Mouse (Mus musculus) liver, embryonic 12.5 days (tissue): ENCODE data around the gene Gm9857. TPM values are rescaled to one million over a fixed set of nuclear protein-coding genes. Genes with fewer than 3 reads are reported as not detected.

Source experiments
- ATAC-seq: fragments of 200-750 bp; cut with Nextera tagmentation; 2 replicates; pipeline ENCODE4 v1.8.0; 2017; ENCODE audit warnings: moderate number of reproducible peaks, mild to moderate bottlenecking, moderate library complexity
- H3K27ac ChIP-seq: fragments of 300-500 bp; sonication (generic); 2 replicates; pipeline ENCODE4 v1.5.1; 2016; ENCODE audit warnings: mild to moderate bottlenecking
- H3K27me3 ChIP-seq: fragments of 300-500 bp; sonication (generic); replicated peaks from 2 replicates; pipeline ENCODE4 v1.6.1; 2016; ENCODE audit warnings: mild to moderate bottlenecking, moderate library complexity
- H3K36me3 ChIP-seq: fragments of 300-500 bp; sonication (generic); 2 replicates; pipeline ENCODE4 v1.6.1; 2016; ENCODE audit warnings: mild to moderate bottlenecking, moderate library complexity
- H3K4me1 ChIP-seq: fragments of 300-500 bp; sonication (generic); 2 replicates; pipeline ENCODE4 v1.6.1; 2016
- H3K4me2 ChIP-seq: fragments of 300-500 bp; sonication (generic); 2 replicates; pipeline ENCODE4 v1.6.1; 2016; ENCODE audit warnings: mild to moderate bottlenecking, moderate library complexity
- H3K4me3 ChIP-seq: fragments of 300-500 bp; sonication (generic); 2 replicates; pipeline ENCODE4 v1.5.1; 2016; ENCODE audit warnings: mild to moderate bottlenecking, moderate library complexity
- H3K9ac ChIP-seq: fragments of 300-500 bp; sonication (generic); 2 replicates; pipeline ENCODE4 v1.6.1; 2016; ENCODE audit warnings: mild to moderate bottlenecking, moderate library complexity
- H3K9me3 ChIP-seq: fragments of 300-500 bp; sonication (generic); replicated peaks from 2 replicates; pipeline ENCODE4 v1.6.1; 2016; ENCODE audit warnings: mild to moderate bottlenecking, moderate library complexity
- WGBS: fragments of 180-500 bp; shearing (Covaris S2); methylation state at CpG from one replicate; pipeline ENCODE4 v1.1.7; 2016; ENCODE audit not compliant: insufficient replicate concordance; 5-methylcytosine and 5-hydroxymethylcytosine counted together
- polyA plus RNA-seq: library from polyadenylated mRNA; unstranded; fragments of >200 nt; fragmentation: Nextera tagmentation; extraction: Ambion mirVana; gene quantifications from 2 replicates; pipeline ENCODE4 v1.2.1, GENCODE M21; 2016

Gene Gm9857
- polyA plus RNA-seq, 1 experiment from 2014 or later: not detected

DNA sequence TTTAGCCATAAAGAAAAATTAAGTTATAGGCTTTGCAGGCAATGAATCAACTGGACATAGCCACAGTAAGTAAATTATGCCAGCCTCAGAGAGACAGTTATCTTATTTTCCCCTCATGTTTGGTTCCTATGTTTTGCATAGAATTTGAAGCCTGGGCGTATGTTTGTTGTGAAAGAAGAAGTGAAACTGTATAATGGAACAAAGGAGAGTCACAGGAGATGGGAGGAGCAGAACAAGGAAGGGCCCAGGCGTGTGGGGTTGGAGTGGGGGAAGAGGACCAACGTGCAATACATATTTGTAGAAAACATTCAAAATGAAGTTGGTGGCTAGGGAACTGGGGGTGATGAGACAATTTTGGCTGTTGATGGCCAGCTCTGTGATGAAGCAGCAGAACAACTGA is 40.1 kb downstream of the Gm9857 start:
- Histone ChIP-seq H3K27ac (no peak overlapping the region), H3K4me1 (peaks cover 16% of the 10 kb centered on the region), H3K9ac (no peak overlapping the region), H3K4me3 (no peak overlapping the region), H3K4me2 (no peak overlapping the region), H3K27me3 (no peaks in the 10 kb centered on the region), H3K9me3 (no peaks in the 10 kb centered on the region), H3K36me3 (peaks cover 43% of the 10 kb centered on the region)
- WGBS: 66% methylated on average over 3 of the region's 3 CpGs
- ATAC-seq: no peak

DNA sequence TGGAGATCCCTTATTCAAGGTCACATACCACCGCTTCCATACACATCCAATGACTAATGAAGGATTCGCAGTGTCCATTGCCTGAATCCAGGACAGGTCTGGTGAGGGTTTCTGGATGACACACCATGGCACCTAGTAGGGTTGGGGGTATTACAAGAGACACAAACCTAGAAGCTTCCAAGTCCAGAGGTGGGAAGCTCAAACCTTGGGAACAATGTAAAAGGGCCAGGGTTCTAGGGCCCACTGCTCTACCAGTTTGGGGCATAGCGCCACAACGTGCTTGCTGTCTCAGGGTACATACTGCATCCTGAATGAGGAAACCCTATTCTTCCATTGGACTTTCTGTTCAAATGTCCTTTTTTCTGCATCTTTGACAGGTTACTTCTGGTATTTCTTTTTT is 41.6 kb downstream of the Gm9857 start:
- H3K36me3 ChIP-seq: peaks cover 28% of the 10 kb centered on the region
- no peak for ATAC-seq

GRCm38 (mm10) chr3:108892914-108893313 is 47.3 kb downstream of the Gm9857 start:
- ATAC-seq: no peak
- Histone ChIP-seq H3K9ac (no peak overlapping the region), H3K36me3 (no peaks in the 10 kb centered on the region), H3K27me3 (no peaks in the 10 kb centered on the region), H3K9me3 (no peaks in the 10 kb centered on the region), H3K4me2 (no peak overlapping the region), H3K27ac (no peak overlapping the region), H3K4me1 (no peaks in the 10 kb centered on the region), H3K4me3 (no peak overlapping the region)
- 60% methylated on average over 4 of the region's 4 CpGs for WGBS

More for the DNA sequence above, 41.6 kb downstream of the Gm9857 start:
- Histone ChIP-seq H3K9me3 (no peaks in the 10 kb centered on the region), H3K27me3 (no peaks in the 10 kb centered on the region), H3K4me3 (no peak overlapping the region), H3K27ac (no peak overlapping the region), H3K4me1 (peaks cover 8% of the 10 kb centered on the region), H3K4me2 (no peak overlapping the region), H3K9ac (no peak overlapping the region)
- 88% methylated on average over 4 of the region's 4 CpGs for WGBS

GRCm38 (mm10) chr3:108892080-108892479 is 48.2 kb downstream of the Gm9857 start:
- H3K9me3 ChIP-seq: no peaks in the 10 kb centered on the region
- 69% methylated on average over 1 of the region's 1 CpGs for WGBS
- no peaks in the 10 kb centered on the region for H3K27me3 ChIP-seq
- no peak overlapping the region for H3K9ac ChIP-seq
- H3K4me1 ChIP-seq: 0 out of 2 replicates have a peak, but pooled peaks cover 3% of the 10 kb centered on the region
- ATAC-seq: no peak
- no peak overlapping the region for H3K4me2 ChIP-seq
- no peak overlapping the region for H3K4me3 ChIP-seq
- H3K27ac ChIP-seq: no peak overlapping the region
- H3K36me3 ChIP-seq: no peaks in the 10 kb centered on the region

Other genes starting within 250 kb of the Gm9857 start
- gene Gpsm2, start 218.1 kb downstream of the Gm9857 start, polyA plus RNA-seq: 51.1 and 53.9 TPM in 2 replicates
- 0.24 and 0.37 TPM in 2 replicates for gene Aknad1, start 200.8 kb downstream of the Gm9857 start, polyA plus RNA-seq
- gene Stxbp3, start 99.9 kb downstream of the Gm9857 start, polyA plus RNA-seq: 21.1 and 24.3 TPM in 2 replicates
- gene Fndc7, start 50.4 kb downstream of the Gm9857 start, polyA plus RNA-seq: 0.07 and 0.10 TPM in 2 replicates
- 58.1 and 59.1 TPM in 2 replicates for gene Prpf38b, start 28.7 kb downstream of the Gm9857 start, polyA plus RNA-seq
- 0.11 and 0.14 TPM in 2 replicates for gene Henmt1, start 572 bp downstream of the Gm9857 start, polyA plus RNA-seq
- 4.5 TPM in 2 replicates for gene Fam102b, start 87.2 kb upstream of the Gm9857 start, polyA plus RNA-seq
- not detected in 2 replicates for gene Slc25a54, start 140.0 kb upstream of the Gm9857 start, polyA plus RNA-seq
- 10.0 and 10.1 TPM in 2 replicates for gene Slc25a24, start 182.7 kb upstream of the Gm9857 start, polyA plus RNA-seq